In genomic region chr12:21264970-21265369, GRCm38 (mm10) we compare ENCODE assay signal across 15 mouse cellular contexts. TPM values are rescaled to one million over a fixed set of nuclear protein-coding genes. Genes with fewer than 3 reads are reported as not detected.
DNase-seq lines count a peak whose midpoint lies in the region; ATAC-seq and TF ChIP-seq lines count a peak whose summit lies in the region.
"Had no signal": no experiment of that assay in that cellular context is flagged by ENCODE, and none has a peak within 500 bp of the region (broad histone marks: within the 10 kb centered on the region; RNA-seq: fewer than 3 reads in every experiment).

No protein-coding gene starts in this region.

- TF ChIP-seq POLR2A in liver, adult 2 months (IDR thresholded peaks at IDR 0.05; ENCODE audit: extremely low read depth, insufficient read depth, low read length), result no peak

- no peaks in the 10 kb centered on the region for H3K9me3 ChIP-seq in heart, embryonic 13.5 days
- no peaks in the 10 kb centered on the region for H3K9me3 ChIP-seq in stomach, embryonic 16.5 days (replicated peaks; ENCODE audit: control insufficient read depth, low read length)
- H3K9me3 ChIP-seq in forebrain, embryonic 11.5 days (ENCODE audit: control insufficient read depth, low read length), result no peaks in the 10 kb centered on the region
- H3K9me3 ChIP-seq: embryonic facial prominence, embryonic 12.5 days; forebrain, embryonic 10.5 days; megakaryocyte, embryonic 14.5 days had no signal

- H3K4me1 ChIP-seq in heart, embryonic 13.5 days, result peaks cover 7% of the 10 kb centered on the region
- H3K4me1 ChIP-seq in liver, adult 2 months (ENCODE audit: control insufficient read depth, insufficient read depth, low read length), result peaks cover 4% of the 10 kb centered on the region; the same call in 1 of the 2 replicates
- H3K4me1 ChIP-seq in stomach, embryonic 16.5 days (ENCODE audit: control insufficient read depth, insufficient read depth, low read length), result 0 out of 2 replicates have a peak, but pooled peaks cover 8% of the 10 kb centered on the region
- no peaks in the 10 kb centered on the region for H3K4me1 ChIP-seq in forebrain, embryonic 11.5 days (replicated peaks; ENCODE audit: control insufficient read depth, insufficient read depth, low read length)
- H3K4me1 ChIP-seq: embryonic facial prominence, embryonic 12.5 days; forebrain, embryonic 10.5 days had no signal

- no peak for TF ChIP-seq CTCF in layer of hippocampus, adult 2 months (conservative IDR thresholded peaks at IDR 0.05)
- TF ChIP-seq CTCF in liver, adult 2 months (IDR thresholded peaks at IDR 0.05; ENCODE audit: low read depth, low read length), result no peak

- no peak for DNase-seq in heart, adult 9 months (ENCODE audit: low spot score in 2 of 2)
- no peak for DNase-seq in layer of hippocampus, adult 2 months (ENCODE audit: low spot score in 2 of 2)
- DNase-seq in layer of hippocampus, adult 18-20 months (ENCODE audit: low spot score in 2 of 2), result no peak
- peak; percentile 30 for DNase-seq in liver, adult 2 months (ENCODE audit: extremely low read depth, low read depth, low spot score)
- no peak for DNase-seq in forebrain, embryonic 11.5 days (ENCODE audit: low spot score)
- DNase-seq: cerebellum, postnatal 25 days; thymus, adult 18-20 months had no signal

- H3K9ac ChIP-seq in heart, embryonic 13.5 days, result no peak overlapping the region
- no peak overlapping the region for H3K9ac ChIP-seq in liver, adult 2 months (ENCODE audit: low read depth, low read length)
- H3K9ac ChIP-seq in stomach, embryonic 16.5 days (ENCODE audit: low read length), result 0 out of 2 replicates have a peak overlapping the region, but pooled peaks have one; percentile 15
- H3K9ac ChIP-seq in forebrain, embryonic 11.5 days (ENCODE audit: low read length), result no peak overlapping the region
- H3K9ac ChIP-seq: embryonic facial prominence, embryonic 12.5 days; lung, embryonic 14.5 days had no signal

- H3K4me2 ChIP-seq in heart, embryonic 13.5 days, result no peak overlapping the region
- H3K4me2 ChIP-seq in stomach, embryonic 16.5 days (ENCODE audit: low read depth, low read length), result no peak overlapping the region
- no peak overlapping the region for H3K4me2 ChIP-seq in forebrain, embryonic 11.5 days (ENCODE audit: low read depth, low read length, severe bottlenecking)
- H3K4me2 ChIP-seq: embryonic facial prominence, embryonic 12.5 days; lung, embryonic 14.5 days had no signal

- 91% methylated on average over 3 of the region's 3 CpGs for WGBS in heart, embryonic 13.5 days
- 23% methylated on average over 3 of the region's 3 CpGs for WGBS in liver, adult 2 months
- 48% methylated on average over 3 of the region's 3 CpGs for WGBS in stomach, embryonic 16.5 days
- WGBS in forebrain, embryonic 11.5 days, result 92% methylated on average over 3 of the region's 3 CpGs

- H3K79me2 ChIP-seq in liver, adult 2 months (ENCODE audit: control insufficient read depth, insufficient read depth, low read length), result no peaks in the 10 kb centered on the region

- no peaks in the 10 kb centered on the region for H3K27me3 ChIP-seq in heart, embryonic 13.5 days (replicated peaks)
- H3K27me3 ChIP-seq in liver, adult 2 months (ENCODE audit: control insufficient read depth, insufficient read depth, low read length), result no peaks in the 10 kb centered on the region
- no peaks in the 10 kb centered on the region for H3K27me3 ChIP-seq in stomach, embryonic 16.5 days (ENCODE audit: control insufficient read depth, insufficient read depth, low read length)
- H3K27me3 ChIP-seq in forebrain, embryonic 11.5 days (ENCODE audit: control insufficient read depth, insufficient read depth, low read length), result no peaks in the 10 kb centered on the region
- H3K27me3 ChIP-seq: embryonic facial prominence, embryonic 12.5 days; megakaryocyte, embryonic 14.5 days had no signal

- H3K4me3 ChIP-seq in heart, embryonic 13.5 days, result no peak overlapping the region
- no peak overlapping the region for H3K4me3 ChIP-seq in layer of hippocampus, adult 2 months
- H3K4me3 ChIP-seq in liver, adult 2 months (ENCODE audit: insufficient read depth, low read depth, low read length), result no peak overlapping the region
- H3K4me3 ChIP-seq in stomach, embryonic 16.5 days (replicated peaks; ENCODE audit: low read length), result no peak overlapping the region
- H3K4me3 ChIP-seq in forebrain, embryonic 11.5 days (ENCODE audit: low read depth, low read length), result no peak overlapping the region
- H3K4me3 ChIP-seq: embryonic facial prominence, embryonic 12.5 days; forebrain, embryonic 10.5 days; megakaryocyte, embryonic 14.5 days; myocyte had no signal

- peaks cover 86% of the 10 kb centered on the region for H3K36me3 ChIP-seq in heart, embryonic 13.5 days
- peaks cover 3% of the 10 kb centered on the region; the same call in 1 of the 2 replicates for H3K36me3 ChIP-seq in liver, adult 2 months (ENCODE audit: control insufficient read depth, insufficient read depth, low read length)
- no peaks in the 10 kb centered on the region; the same call in 1 of the 2 replicates for H3K36me3 ChIP-seq in stomach, embryonic 16.5 days (ENCODE audit: control insufficient read depth, insufficient read depth, low read length)
- H3K36me3 ChIP-seq in forebrain, embryonic 11.5 days (ENCODE audit: control insufficient read depth, insufficient read depth, low read length), result no peaks in the 10 kb centered on the region; the same call in 1 of the 2 replicates

- ATAC-seq in heart, embryonic 13.5 days (ENCODE audit: extremely low read depth, insufficient number of reproducible peaks, low FRiP score, low TSS enrichment), result no peak
- no peak for ATAC-seq in stomach, embryonic 16.5 days (ENCODE audit: insufficient read depth, low FRiP score)
- ATAC-seq in forebrain, embryonic 11.5 days (replicated peaks; ENCODE audit: low FRiP score), result no peak
- ATAC-seq: inflammation-experienced regulatory T-cells, adult 6 months had no signal

- H3K27ac ChIP-seq in heart, embryonic 13.5 days (replicated peaks), result peak overlapping the region; percentile 83
- H3K27ac ChIP-seq in layer of hippocampus, adult 2 months, result peak overlapping the region; percentile 74
- peak overlapping the region; percentile 33; the same call in 1 of the 2 replicates for H3K27ac ChIP-seq in liver, adult 2 months (replicated peaks; ENCODE audit: insufficient read depth, low read depth, low read length)
- peak overlapping the region; percentile 70; the same call in 1 of the 2 replicates for H3K27ac ChIP-seq in stomach, embryonic 16.5 days (ENCODE audit: low read length)
- no peak overlapping the region for H3K27ac ChIP-seq in forebrain, embryonic 11.5 days (ENCODE audit: low read depth, low read length)
- H3K27ac ChIP-seq: embryonic facial prominence, embryonic 12.5 days; forebrain, embryonic 10.5 days had no signal

RNA-seq across cellular contexts. Expression of gene Cpsf3, which starts 20.2 kb away (rescaled TPM):
- 64.6 and 68.4 TPM in 2 replicates for polyA plus RNA-seq in heart, embryonic 13.5 days (2015; fragmentation: Nextera tagmentation; extraction: Ambion mirVana)
- 10 to 100 TPM; 51.0 to 55.8 TPM for total RNA-seq in layer of hippocampus, adult 2 months (2021)
- 10 to 100 TPM; 46.9 to 47.1 TPM for total RNA-seq in layer of hippocampus, adult 18-20 months (2021)
- total RNA-seq in liver, adult 2 months (2014; rRNA removed), result 28.7 and 34.1 TPM in 2 replicates
- 14.7 and 16.1 TPM in 2 replicates for polyA plus RNA-seq in liver, adult 2 months (2012; rRNA removed)
- polyA plus RNA-seq in stomach, embryonic 16.5 days (2015; fragmentation: Nextera tagmentation; extraction: Ambion mirVana), result 98.1 and 99.5 TPM in 2 replicates
- 130 and 142 TPM in 2 replicates for polyA plus RNA-seq in forebrain, embryonic 11.5 days (2014; fragmentation: Nextera tagmentation; extraction: Ambion mirVana)

RNA-seq across cellular contexts. Expression of gene Itgb1bp1, which starts 21.1 kb away (rescaled TPM):
- 33.4 and 37.7 TPM in 2 replicates for polyA plus RNA-seq in heart, embryonic 13.5 days (2015; fragmentation: Nextera tagmentation; extraction: Ambion mirVana)
- total RNA-seq in layer of hippocampus, adult 2 months (2021), result 10 to 100 TPM; 38.4 to 40.8 TPM
- 10 to 100 TPM; 40.7 to 43.4 TPM for total RNA-seq in layer of hippocampus, adult 18-20 months (2021)
- 17.3 and 26.4 TPM in 2 replicates for total RNA-seq in liver, adult 2 months (2014; rRNA removed)
- 7.0 and 8.3 TPM in 2 replicates for polyA plus RNA-seq in liver, adult 2 months (2012; rRNA removed)
- polyA plus RNA-seq in stomach, embryonic 16.5 days (2015; fragmentation: Nextera tagmentation; extraction: Ambion mirVana), result 43.9 and 45.2 TPM in 2 replicates
- 38.3 and 40.0 TPM in 2 replicates for polyA plus RNA-seq in forebrain, embryonic 11.5 days (2014; fragmentation: Nextera tagmentation; extraction: Ambion mirVana)

RNA-seq across cellular contexts. Expression of gene Iah1, which starts 51.2 kb away (rescaled TPM):
- 37.3 and 46.6 TPM in 2 replicates for polyA plus RNA-seq in heart, embryonic 13.5 days (2015; fragmentation: Nextera tagmentation; extraction: Ambion mirVana)
- total RNA-seq in layer of hippocampus, adult 2 months (2021), result 10 to 100 TPM; 10.6 to 14.3 TPM
- total RNA-seq in layer of hippocampus, adult 18-20 months (2021), result 10 to 100 TPM; 15.5 to 16.7 TPM
- total RNA-seq in liver, adult 2 months (2014; rRNA removed), result 258 and 346 TPM in 2 replicates
- polyA plus RNA-seq in liver, adult 2 months (2012; rRNA removed), result 330 and 339 TPM in 2 replicates
- 46.6 and 55.7 TPM in 2 replicates for polyA plus RNA-seq in stomach, embryonic 16.5 days (2015; fragmentation: Nextera tagmentation; extraction: Ambion mirVana)
- polyA plus RNA-seq in forebrain, embryonic 11.5 days (2014; fragmentation: Nextera tagmentation; extraction: Ambion mirVana), result 45.0 and 48.4 TPM in 2 replicates
